Mouse (Mus musculus): ENCODE data around the gene Mast4.
A peak's percentile ranks its signal among the peaks of the same experiment; 100 is the strongest.

Mast4 gene

GRCm38 (mm10) chr13:102695121-102695905, 639.0 kb downstream of the Mast4 start:
- DNase-seq (ENCODE audit: low spot score in 2 of 2): no peak

GRCm38 (mm10) chr13:102694154-102694553, 640.1 kb downstream of the Mast4 start:
- DNase-seq (ENCODE audit: low spot score in 2 of 2): no peak

- DNase-seq (ENCODE audit: low spot score in 2 of 2): peak in 1 of 2 experiments; percentile 25
These were observed 640.9 kb downstream of the Mast4 start, which contains the start of gene Cd180 for GRCm38 (mm10) chr13:102693341-102693801. Cd180 (plus strand) TSS chr13:102693558.

- DNase-seq (ENCODE audit: low spot score in 2 of 2): no peak
These were observed 642.7 kb downstream of the Mast4 start for GRCm38 (mm10) chr13:102691408-102692150.

- no peak for DNase-seq (ENCODE audit: low spot score in 2 of 2)
These were observed 644.1 kb downstream of the Mast4 start for GRCm38 (mm10) chr13:102690184-102690583.

GRCm38 (mm10) chr13:102689201-102690090, 644.9 kb downstream of the Mast4 start:
- no peak for DNase-seq (ENCODE audit: low spot score in 2 of 2)

GRCm38 (mm10) chr13:102688121-102688520, 646.2 kb downstream of the Mast4 start:
- DNase-seq (ENCODE audit: low spot score in 2 of 2): no peak

GRCm38 (mm10) chr13:102684890-102685289, 649.4 kb downstream of the Mast4 start:
- DNase-seq (ENCODE audit: low spot score in 2 of 2): no peak

Data from right cerebral cortex, adult 2 months (tissue).